Mouse (Mus musculus): ENCODE results near the gene Tnik. TPM values are rescaled to one million over a fixed set of nuclear protein-coding genes. Genes with fewer than 3 reads are reported as not detected.

Tnik gene
- polyA plus RNA-seq, 1 experiment = not detected

- H3K36me3 ChIP-seq (ENCODE audit: control insufficient read depth) = no peaks in the 10 kb centered on the region
- no peaks in the 10 kb centered on the region for H3K4me1 ChIP-seq (ENCODE audit: control insufficient read depth)
- TF ChIP-seq GATA1 (IDR thresholded peaks at IDR 0.05; ENCODE audit: low read length) (no peak), TAL1 (IDR thresholded peaks at IDR 0.05; ENCODE audit: low read length) (no peak)
- no peaks in the 10 kb centered on the region for H3K27me3 ChIP-seq (ENCODE audit: control insufficient read depth)
- H3K4me3 ChIP-seq (replicated peaks) = no peak overlapping the region
- no peaks in the 10 kb centered on the region for H3K9me3 ChIP-seq (ENCODE audit: control insufficient read depth, low read length)
Measured at GRCm38 (mm10) chr3:28374738-28375510, 111.9 kb downstream of the Tnik start.

GRCm38 (mm10) chr3:28380224-28380623 lies 117.2 kb downstream of the Tnik start:
- Histone ChIP-seq H3K36me3 (ENCODE audit: control insufficient read depth) (no peaks in the 10 kb centered on the region), H3K9me3 (ENCODE audit: control insufficient read depth, low read length) (no peaks in the 10 kb centered on the region), H3K27me3 (ENCODE audit: control insufficient read depth) (no peaks in the 10 kb centered on the region), H3K4me1 (ENCODE audit: control insufficient read depth) (no peaks in the 10 kb centered on the region), H3K4me3 (replicated peaks) (no peak overlapping the region)
- TF ChIP-seq TAL1 (IDR thresholded peaks at IDR 0.05; ENCODE audit: low read length) (no peak), GATA1 (IDR thresholded peaks at IDR 0.05; ENCODE audit: low read length) (no peak)

GRCm38 (mm10) chr3:28383526-28384126 lies 120.6 kb downstream of the Tnik start:
- Histone ChIP-seq H3K9me3 (ENCODE audit: control insufficient read depth, low read length) (peaks cover 1% of the 10 kb centered on the region; the same call in 1 of the 2 replicates), H3K27me3 (ENCODE audit: control insufficient read depth) (no peaks in the 10 kb centered on the region), H3K4me1 (ENCODE audit: control insufficient read depth) (no peaks in the 10 kb centered on the region), H3K36me3 (ENCODE audit: control insufficient read depth) (no peaks in the 10 kb centered on the region), H3K4me3 (replicated peaks) (no peak overlapping the region)
- TF ChIP-seq TAL1 (IDR thresholded peaks at IDR 0.05; ENCODE audit: low read length) (no peak), GATA1 (IDR thresholded peaks at IDR 0.05; ENCODE audit: low read length) (no peak)

GRCm38 (mm10) chr3:28385199-28385975 lies 122.4 kb downstream of the Tnik start:
- H3K4me1 ChIP-seq (ENCODE audit: control insufficient read depth) = no peaks in the 10 kb centered on the region
- no peaks in the 10 kb centered on the region for H3K27me3 ChIP-seq (ENCODE audit: control insufficient read depth)
- H3K9me3 ChIP-seq (ENCODE audit: control insufficient read depth, low read length) = peaks cover 2% of the 10 kb centered on the region; the same call in 1 of the 2 replicates
- no peak overlapping the region for H3K4me3 ChIP-seq (replicated peaks)
- no peaks in the 10 kb centered on the region for H3K36me3 ChIP-seq (ENCODE audit: control insufficient read depth)
- TF ChIP-seq GATA1 (IDR thresholded peaks at IDR 0.05; ENCODE audit: low read length) (no peak), TAL1 (IDR thresholded peaks at IDR 0.05; ENCODE audit: low read length) (no peak)

- no peaks in the 10 kb centered on the region for H3K36me3 ChIP-seq (ENCODE audit: control insufficient read depth)
Measured at GRCm38 (mm10) chr3:28388540-28388939, 125.5 kb downstream of the Tnik start.

GRCm38 (mm10) chr3:28390183-28390582 lies 127.2 kb downstream of the Tnik start:
- no peak overlapping the region for H3K4me3 ChIP-seq (replicated peaks)
- H3K27me3 ChIP-seq (ENCODE audit: control insufficient read depth) = no peaks in the 10 kb centered on the region
- TF ChIP-seq TAL1 (IDR thresholded peaks at IDR 0.05; ENCODE audit: low read length) (no peak), GATA1 (IDR thresholded peaks at IDR 0.05; ENCODE audit: low read length) (no peak)
- peaks cover 2% of the 10 kb centered on the region; the same call in 1 of the 2 replicates for H3K9me3 ChIP-seq (ENCODE audit: control insufficient read depth, low read length)
- H3K4me1 ChIP-seq (ENCODE audit: control insufficient read depth) = no peaks in the 10 kb centered on the region
- H3K36me3 ChIP-seq (ENCODE audit: control insufficient read depth) = no peaks in the 10 kb centered on the region

More at GRCm38 (mm10) chr3:28388540-28388939, 125.5 kb downstream of the Tnik start:
- no peaks in the 10 kb centered on the region for H3K4me1 ChIP-seq (ENCODE audit: control insufficient read depth)
- H3K4me3 ChIP-seq (replicated peaks) = no peak overlapping the region
- H3K27me3 ChIP-seq (ENCODE audit: control insufficient read depth) = no peaks in the 10 kb centered on the region
- TF ChIP-seq GATA1 (IDR thresholded peaks at IDR 0.05; ENCODE audit: low read length) (no peak), TAL1 (IDR thresholded peaks at IDR 0.05; ENCODE audit: low read length) (no peak)
- peaks cover 2% of the 10 kb centered on the region; the same call in 1 of the 2 replicates for H3K9me3 ChIP-seq (ENCODE audit: control insufficient read depth, low read length)

- Histone ChIP-seq H3K4me3 (replicated peaks) (no peak overlapping the region), H3K27me3 (ENCODE audit: control insufficient read depth) (no peaks in the 10 kb centered on the region), H3K9me3 (ENCODE audit: control insufficient read depth, low read length) (peaks cover 2% of the 10 kb centered on the region; the same call in 1 of the 2 replicates), H3K36me3 (ENCODE audit: control insufficient read depth) (no peaks in the 10 kb centered on the region), H3K4me1 (ENCODE audit: control insufficient read depth) (no peaks in the 10 kb centered on the region)
- no peak for TF ChIP-seq GATA1 (IDR thresholded peaks at IDR 0.05; ENCODE audit: low read length)
- no peak for TF ChIP-seq TAL1 (IDR thresholded peaks at IDR 0.05; ENCODE audit: low read length)
Measured at GRCm38 (mm10) chr3:28392542-28392941, 129.5 kb downstream of the Tnik start.

- Histone ChIP-seq H3K27me3 (ENCODE audit: control insufficient read depth) (no peaks in the 10 kb centered on the region), H3K4me3 (replicated peaks) (no peak overlapping the region), H3K4me1 (ENCODE audit: control insufficient read depth) (peaks cover 29% of the 10 kb centered on the region), H3K36me3 (ENCODE audit: control insufficient read depth) (no peaks in the 10 kb centered on the region), H3K9me3 (ENCODE audit: control insufficient read depth, low read length) (no peaks in the 10 kb centered on the region)
- TF ChIP-seq GATA1 (IDR thresholded peaks at IDR 0.05; ENCODE audit: low read length) (no peak), TAL1 (IDR thresholded peaks at IDR 0.05; ENCODE audit: low read length) (no peak)
Measured at GRCm38 (mm10) chr3:28398781-28399180, 135.8 kb downstream of the Tnik start.

All from erythroblast, embryonic 14.5 days (primary cell).